Mouse (Mus musculus) stomach, embryonic 14.5 days (tissue): ENCODE measurements around the gene Itga10. TPM values are rescaled to one million over a fixed set of nuclear protein-coding genes. Genes with fewer than 3 reads are reported as not detected.
"Not testable (repeated sequence)": the region's sequence is repeated elsewhere in the genome, so short reads cannot be mapped to it uniquely, and the experiment has no call there.

Experiments
- ATAC-seq: fragments of 200-750 bp; cut with Nextera tagmentation; 2 replicates; pipeline ENCODE4 v1.8.0; 2017; ENCODE audit warnings: low read depth, moderate TSS enrichment; ENCODE audit not compliant: insufficient number of reproducible peaks, insufficient read depth, low FRiP score
- H3K27ac ChIP-seq: fragments of 300-500 bp; sonication (generic); 2 replicates; pipeline ENCODE4 v1.5.1; 2014; ENCODE audit warnings: mild to moderate bottlenecking, low read length, moderate library complexity, mixed read lengths
- H3K27me3 ChIP-seq: fragments of 300-500 bp; sonication (generic); 2 replicates; pipeline ENCODE4 v1.6.1; 2014; ENCODE audit warnings: low read length, control low read depth, mixed read lengths; ENCODE audit not compliant: control insufficient read depth, insufficient read depth
- H3K36me3 ChIP-seq: fragments of 300-500 bp; sonication (generic); 2 replicates; pipeline ENCODE4 v1.6.1; 2014; ENCODE audit warnings: mild to moderate bottlenecking, control low read depth, low read length, moderate library complexity, mixed read lengths; ENCODE audit not compliant: control insufficient read depth, insufficient read depth
- H3K4me1 ChIP-seq: fragments of 300-500 bp; sonication (generic); 2 replicates; pipeline ENCODE4 v1.6.1; 2014; ENCODE audit warnings: low read length, control low read depth, mixed read lengths; ENCODE audit not compliant: control insufficient read depth, insufficient read depth
- H3K4me2 ChIP-seq: fragments of 300-500 bp; sonication (generic); replicated peaks from 2 replicates; pipeline ENCODE4 v1.6.1; 2014; ENCODE audit warnings: low read depth, low read length, control low read depth
- H3K4me3 ChIP-seq: fragments of 300-500 bp; sonication (generic); 2 replicates; pipeline ENCODE4 v1.5.1; 2014; ENCODE audit warnings: low read depth, low read length, control low read depth
- H3K9ac ChIP-seq: fragments of 300-500 bp; sonication (generic); replicated peaks from 2 replicates; pipeline ENCODE4 v1.6.1; 2014; ENCODE audit warnings: low read depth, mild to moderate bottlenecking, control low read depth, low read length, moderate library complexity, mixed read lengths
- H3K9me3 ChIP-seq: fragments of 300-500 bp; sonication (generic); 2 replicates; pipeline ENCODE4 v1.6.1; 2016; ENCODE audit warnings: low read depth, low read length, control low read depth; ENCODE audit not compliant: control insufficient read depth
- WGBS: fragments of 180-500 bp; shearing (Covaris S2); extraction: QIAGEN DNeasy Blood & Tissue Kit; methylation state at CpG from one replicate; pipeline ENCODE4 v1.1.7; 2014; 5-methylcytosine and 5-hydroxymethylcytosine counted together
- polyA plus RNA-seq: library from polyadenylated mRNA; unstranded; fragments of >200 nt; fragmentation: Nextera tagmentation; extraction: Ambion mirVana; gene quantifications from 2 replicates; pipeline ENCODE4 v1.2.1, GENCODE M21; 2014

Gene Itga10
- polyA plus RNA-seq, 1 experiment from 2014 or later = 1.00 TPM

DNA sequence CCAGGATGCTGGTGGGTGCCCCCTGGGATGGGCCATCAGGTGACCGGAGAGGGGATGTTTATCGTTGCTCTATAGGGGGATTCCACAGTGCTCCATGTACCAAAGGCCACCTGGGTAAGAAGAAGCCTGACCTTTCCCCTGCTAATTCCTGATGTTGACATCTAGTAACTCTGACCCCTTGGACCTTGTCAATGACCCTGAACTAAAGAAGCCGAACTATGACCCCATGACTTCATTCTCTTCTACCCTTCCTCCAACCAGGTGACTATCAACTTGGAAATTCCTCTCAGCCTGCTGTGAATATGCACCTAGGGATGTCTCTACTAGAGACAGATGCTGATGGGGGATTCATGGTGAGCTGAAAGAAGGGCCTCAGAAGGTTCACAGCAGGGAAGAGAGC is 2.0 kb downstream of the Itga10 start:
- Histone ChIP-seq H3K27me3 (no peaks in the 10 kb centered on the region), H3K27ac (no peak overlapping the region), H3K4me1 (no peaks in the 10 kb centered on the region), H3K9ac (no peak overlapping the region), H3K4me3 (no peak overlapping the region), H3K9me3 (no peaks in the 10 kb centered on the region), H3K36me3 (peaks cover 10% of the 10 kb centered on the region), H3K4me2 (no peak overlapping the region)
- no peak for ATAC-seq
- WGBS = 80% methylated on average over 3 of the region's 3 CpGs

DNA sequence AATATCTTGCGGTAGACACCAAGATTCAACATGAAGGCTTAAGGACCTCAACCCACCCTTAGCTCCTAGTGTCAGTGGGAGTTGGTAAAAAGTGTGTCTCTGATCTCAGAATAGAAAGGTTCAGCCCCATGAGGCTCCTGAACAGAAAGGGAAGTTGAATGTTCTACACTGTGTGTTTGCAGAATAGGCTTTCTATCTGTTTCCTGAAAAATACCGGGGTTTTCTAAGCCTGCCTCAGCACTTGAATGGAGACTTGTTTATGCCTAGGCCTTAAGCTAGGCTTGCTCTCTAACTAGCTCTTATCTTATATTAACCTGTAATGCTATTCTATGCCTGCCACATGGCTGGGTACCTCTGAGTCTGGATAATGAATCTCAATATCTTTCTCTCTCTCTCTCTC is 15.5 kb downstream of the Itga10 start:
- no peak for ATAC-seq
- H3K27me3 ChIP-seq = no peaks in the 10 kb centered on the region
- H3K27ac ChIP-seq = no peak overlapping the region
- H3K36me3 ChIP-seq = no peaks in the 10 kb centered on the region; the same call in 1 of the 2 replicates
- H3K9ac ChIP-seq = no peak overlapping the region
- H3K4me2 ChIP-seq = no peak overlapping the region
- no peaks in the 10 kb centered on the region for H3K9me3 ChIP-seq
- H3K4me1 ChIP-seq = peaks cover 7% of the 10 kb centered on the region; the same call in 1 of the 2 replicates
- H3K4me3 ChIP-seq = no peak overlapping the region
- 76% methylated on average over 2 of the region's 2 CpGs for WGBS

DNA sequence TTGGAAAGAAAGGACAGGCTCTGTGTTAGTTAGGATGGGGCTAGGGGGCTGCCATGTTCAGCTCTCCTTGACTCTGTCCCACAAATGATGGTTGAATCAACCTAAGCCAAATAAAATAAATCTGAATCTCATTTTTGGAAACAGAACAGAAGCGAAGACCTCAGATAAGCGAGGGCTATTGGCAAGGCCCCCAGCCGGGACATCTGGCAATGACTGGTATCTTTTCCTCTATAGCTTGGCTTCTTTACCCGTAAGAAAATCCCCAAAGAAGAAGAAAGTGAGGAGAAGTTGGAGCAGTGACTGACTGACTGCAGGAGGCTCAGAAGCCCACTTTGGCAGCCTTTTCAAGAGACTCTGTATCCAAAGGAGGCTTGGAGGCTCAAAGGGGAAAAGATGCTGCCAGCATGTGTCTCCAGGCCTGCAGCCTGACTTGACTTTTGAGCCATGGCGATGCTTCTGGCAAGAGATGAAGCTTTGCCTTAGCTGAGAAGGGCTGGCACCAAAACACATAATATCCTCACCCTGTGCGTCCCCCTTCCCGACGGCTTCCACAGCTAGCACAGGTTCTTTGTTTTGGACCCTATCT is 17.4 kb downstream of the Itga10 start:
- no peak for ATAC-seq
- Histone ChIP-seq H3K4me2 (peak overlapping the region; percentile 41), H3K36me3 (no peaks in the 10 kb centered on the region), H3K9ac (no peak overlapping the region), H3K9me3 (no peaks in the 10 kb centered on the region), H3K27ac (peak overlapping the region; percentile 34; the same call in 1 of the 2 replicates), H3K4me1 (peaks cover 7% of the 10 kb centered on the region; the same call in 1 of the 2 replicates), H3K4me3 (0 out of 2 replicates have a peak overlapping the region, but pooled peaks have one; percentile 9), H3K27me3 (no peaks in the 10 kb centered on the region)
- 43% methylated on average over 8 of the region's 8 CpGs for WGBS

GRCm38 (mm10) chr3:96663432-96664239 is 18.3 kb downstream of the Itga10 start:
- ATAC-seq = peak; percentile 92
- Histone ChIP-seq H3K36me3 (no peaks in the 10 kb centered on the region), H3K27me3 (no peaks in the 10 kb centered on the region), H3K27ac (peak overlapping the region; percentile 34; the same call in 1 of the 2 replicates), H3K4me2 (peak overlapping the region; percentile 41), H3K9ac (no peak overlapping the region), H3K9me3 (no peaks in the 10 kb centered on the region), H3K4me3 (peak overlapping the region; percentile 9), H3K4me1 (peaks cover 7% of the 10 kb centered on the region; the same call in 1 of the 2 replicates)
- 6% methylated on average over 18 of the region's 18 CpGs for WGBS

DNA sequence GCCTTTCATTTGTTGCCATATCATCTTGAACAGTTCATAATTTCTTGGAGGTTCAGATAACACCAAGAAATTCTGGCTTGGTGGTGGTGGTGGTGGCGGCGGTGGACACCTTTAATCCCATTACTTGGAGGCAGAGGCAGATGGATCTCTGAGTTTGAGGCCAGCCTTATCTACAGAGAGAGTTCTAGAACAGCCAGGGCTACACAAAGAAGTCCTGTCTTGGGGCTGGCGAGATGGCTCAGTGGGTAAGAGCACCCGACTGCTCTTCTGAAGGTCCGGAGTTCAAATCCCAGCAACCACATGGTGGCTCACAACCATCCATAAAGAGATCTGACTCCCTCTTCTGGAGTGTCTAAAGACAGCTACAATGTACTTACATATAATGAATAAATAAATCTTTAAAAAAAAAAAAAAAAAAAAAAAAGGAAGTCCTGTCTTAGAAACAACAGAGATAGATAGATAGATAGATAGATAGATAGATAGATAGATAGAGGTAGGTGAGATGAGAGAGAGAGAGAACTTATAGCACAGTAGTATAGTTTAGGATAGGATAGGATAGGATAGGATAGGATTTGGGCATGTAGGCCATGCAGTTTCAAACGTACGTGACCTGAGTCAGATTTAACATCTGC is 20.5 kb downstream of the Itga10 start:
- H3K9ac ChIP-seq, ATAC-seq, H3K27me3 ChIP-seq, H3K36me3 ChIP-seq, H3K4me3 ChIP-seq, H3K9me3 ChIP-seq, H3K4me2 ChIP-seq, H3K27ac ChIP-seq: not testable (repeated sequence)
- 87% methylated on average over 7 of the region's 7 CpGs for WGBS
- peaks cover 12% of the 10 kb centered on the region for H3K4me1 ChIP-seq

- 91% methylated on average over 5 of the region's 5 CpGs for WGBS
- Histone ChIP-seq H3K4me3 (no peak overlapping the region), H3K36me3 (no peaks in the 10 kb centered on the region), H3K4me2 (no peak overlapping the region), H3K4me1 (peaks cover 12% of the 10 kb centered on the region), H3K27me3 (no peaks in the 10 kb centered on the region), H3K9me3 (no peaks in the 10 kb centered on the region), H3K9ac (no peak overlapping the region), H3K27ac (no peak overlapping the region)
- no peak for ATAC-seq
Observed at GRCm38 (mm10) chr3:96666916-96667315, 21.5 kb downstream of the Itga10 start.

DNA sequence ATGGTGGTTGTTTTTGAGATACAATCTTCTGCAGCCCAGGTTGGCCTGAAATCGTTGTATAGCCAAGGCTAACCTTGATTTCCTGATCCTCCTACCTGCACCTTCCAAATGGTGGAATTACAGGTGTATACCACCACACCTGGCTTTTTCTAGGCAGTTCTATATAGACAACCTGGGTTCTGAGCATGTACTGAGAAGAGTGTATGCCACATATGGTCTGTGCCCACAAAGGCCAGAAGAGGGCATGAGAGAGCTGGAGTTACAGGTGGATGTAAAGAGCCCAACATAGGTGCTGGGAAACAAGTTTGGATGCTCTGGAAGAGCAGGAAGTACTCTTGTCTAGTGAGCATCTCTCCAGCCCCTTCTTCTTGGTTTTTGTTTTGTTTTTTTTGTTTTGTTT is 21.9 kb downstream of the Itga10 start:
- WGBS = 49% methylated on average over 1 of the region's 1 CpGs

DNA sequence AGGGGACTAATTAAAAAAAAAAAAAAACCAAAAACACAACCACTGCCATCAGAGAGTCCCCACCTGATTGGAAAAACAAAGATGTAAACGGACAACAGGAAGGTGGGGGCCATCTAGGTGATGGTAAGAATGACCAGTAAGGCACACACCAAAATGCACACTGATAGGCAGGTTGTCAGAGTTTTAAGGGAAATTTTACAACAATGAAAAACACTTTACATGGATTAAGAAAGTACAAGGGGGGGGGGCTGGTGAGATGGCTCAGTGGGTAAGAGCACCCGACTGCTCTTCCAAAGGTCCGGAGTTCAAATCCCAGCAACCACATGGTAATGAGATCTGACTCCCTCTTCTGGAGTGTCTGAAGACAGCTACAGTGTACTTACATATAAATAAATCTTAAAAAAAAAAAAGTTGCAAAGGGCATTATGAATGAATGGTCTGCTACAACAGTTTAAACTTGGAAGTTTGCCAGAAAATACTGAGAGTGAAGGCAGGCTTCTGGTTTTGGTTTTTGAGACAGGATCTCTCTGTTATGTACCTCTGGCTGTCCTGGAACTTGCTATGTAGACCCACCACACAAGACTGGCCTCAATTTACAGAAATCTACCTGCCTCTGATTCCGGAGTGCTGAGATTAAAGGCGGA is 23.2 kb downstream of the Itga10 start:
- Histone ChIP-seq H3K4me1 (peaks cover 12% of the 10 kb centered on the region), H3K27me3 (no peaks in the 10 kb centered on the region), H3K4me2 (no peak overlapping the region), H3K4me3 (no peak overlapping the region), H3K9ac (no peak overlapping the region), H3K36me3 (no peaks in the 10 kb centered on the region), H3K27ac (no peak overlapping the region), H3K9me3 (no peaks in the 10 kb centered on the region)
- ATAC-seq = no peak
- 91% methylated on average over 5 of the region's 5 CpGs for WGBS

More for the DNA sequence above, 21.9 kb downstream of the Itga10 start:
- H3K36me3 ChIP-seq = no peaks in the 10 kb centered on the region
- H3K4me1 ChIP-seq = peaks cover 12% of the 10 kb centered on the region
- no peak overlapping the region for H3K9ac ChIP-seq
- no peak overlapping the region for H3K27ac ChIP-seq
- no peaks in the 10 kb centered on the region for H3K27me3 ChIP-seq
- H3K9me3 ChIP-seq = no peaks in the 10 kb centered on the region
- ATAC-seq = no peak
- no peak overlapping the region for H3K4me3 ChIP-seq
- H3K4me2 ChIP-seq = no peak overlapping the region
